Mouse (Mus musculus): ENCODE data around the gene Fanci.

The Fanci gene

DNA sequence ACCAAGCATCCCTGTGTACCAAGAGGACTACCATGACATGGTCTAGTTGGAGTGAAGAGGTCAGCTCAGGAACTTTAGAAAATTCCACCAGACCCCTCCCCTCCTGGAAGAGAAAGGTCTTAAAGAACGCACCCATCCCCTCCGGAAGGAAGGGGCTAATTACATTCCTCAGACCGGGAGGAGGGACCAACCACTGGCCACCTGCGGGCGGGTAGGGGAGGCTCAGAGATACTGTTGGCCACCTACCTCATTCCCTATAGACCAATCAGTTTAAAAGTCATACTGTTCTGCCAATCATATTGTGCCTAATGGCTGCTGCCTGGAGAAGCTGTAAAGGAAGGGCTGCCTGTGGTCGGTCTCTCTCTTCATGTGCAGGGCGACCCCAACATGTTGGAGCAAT, 3.7 kb upstream of the Fanci start:
- no peak for DNase-seq

GRCm38 (mm10) chr7:79388671-79389206, 3.0 kb upstream of the Fanci start:
- DNase-seq = peak in 1 of 2 experiments; percentile 19

DNA sequence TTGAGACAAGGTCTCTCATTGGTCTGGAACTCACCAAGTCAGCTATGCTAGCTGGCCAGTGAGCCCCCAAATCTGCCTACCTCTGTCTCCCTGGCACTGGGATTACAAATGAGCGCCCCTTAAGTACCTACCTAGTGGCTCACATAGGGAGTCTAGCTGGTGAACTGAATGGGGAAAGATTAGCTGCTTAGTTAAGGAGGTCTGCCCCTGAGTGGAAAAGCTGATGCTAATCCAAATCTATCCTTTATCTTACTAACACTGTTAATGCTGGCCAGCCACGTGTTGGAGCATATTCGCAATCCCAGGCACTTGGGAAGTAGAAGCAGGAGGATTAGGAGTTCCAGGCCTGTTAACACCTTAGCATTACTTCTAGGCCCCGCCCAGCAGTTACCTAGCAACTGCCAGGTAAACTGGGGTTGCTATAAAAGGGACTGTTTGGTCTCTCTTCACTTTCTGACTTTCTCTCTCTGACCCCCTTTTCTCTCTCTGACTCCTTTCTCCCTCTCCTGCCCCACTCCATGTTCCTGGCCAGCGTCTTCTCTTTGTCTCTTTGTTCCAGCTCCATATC, 1.5 kb upstream of the Fanci start:
- no peak for DNase-seq

- DNase-seq = no peak
These were observed 258 bp upstream of the Fanci start for GRCm38 (mm10) chr7:79391471-79391870.

DNA sequence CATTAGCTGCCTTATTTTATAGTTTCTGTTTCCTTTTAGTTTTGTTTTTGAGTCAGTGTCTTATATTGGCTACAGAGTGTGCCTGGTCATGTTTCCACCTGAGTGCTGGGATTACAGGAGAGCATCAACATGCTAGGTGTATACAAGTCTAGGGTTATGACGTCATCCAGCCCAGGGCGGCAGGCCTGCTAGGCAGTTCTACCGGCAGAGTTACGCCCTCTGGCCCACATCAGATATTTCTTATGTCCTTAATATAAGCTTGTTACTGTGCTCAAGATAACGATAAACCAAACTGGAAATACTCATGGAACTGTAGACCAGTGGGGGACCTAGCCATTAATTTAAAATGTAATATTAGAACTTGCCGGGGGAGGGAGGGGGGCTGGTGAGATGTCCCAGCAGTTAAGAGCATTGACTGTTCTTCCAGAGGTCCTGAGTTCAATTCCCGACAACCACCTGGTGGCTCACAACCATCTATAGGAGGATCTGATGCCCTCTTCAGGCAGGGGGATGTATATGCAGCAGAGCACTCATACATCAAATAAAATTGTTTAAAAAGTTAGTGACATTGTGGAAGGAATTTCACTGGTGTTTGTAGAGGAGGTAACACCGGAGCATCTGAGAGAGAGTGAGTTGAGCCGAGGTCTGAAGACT, 1.3 kb downstream of the Fanci start:
- DNase-seq = peak; percentile 14 to 19

- no peak for DNase-seq
These were observed 2.2 kb downstream of the Fanci start for GRCm38 (mm10) chr7:79393924-79394323.

- DNase-seq = no peak
These were observed 2.9 kb downstream of the Fanci start for GRCm38 (mm10) chr7:79394666-79395065.

DNA sequence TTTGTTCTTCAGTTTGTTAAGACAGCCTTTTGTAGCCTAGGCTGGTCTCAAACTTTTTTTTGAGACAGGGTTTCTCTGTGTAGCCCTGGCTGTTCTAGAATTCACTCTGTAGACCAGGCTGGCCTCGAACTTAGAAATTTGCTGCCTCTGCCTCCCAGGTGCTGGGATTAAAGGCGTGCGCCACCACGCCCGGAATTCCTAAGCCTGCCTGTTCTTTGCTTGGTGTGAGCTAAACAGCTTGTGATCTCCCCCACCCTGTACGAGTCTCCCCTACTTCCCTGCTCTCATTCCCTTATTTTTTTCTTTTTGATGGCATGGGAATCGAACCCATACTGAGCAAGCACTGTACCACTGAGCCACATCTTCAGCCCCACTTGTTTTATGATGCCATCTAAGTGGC, 3.5 kb downstream of the Fanci start:
- no peak for DNase-seq

DNA sequence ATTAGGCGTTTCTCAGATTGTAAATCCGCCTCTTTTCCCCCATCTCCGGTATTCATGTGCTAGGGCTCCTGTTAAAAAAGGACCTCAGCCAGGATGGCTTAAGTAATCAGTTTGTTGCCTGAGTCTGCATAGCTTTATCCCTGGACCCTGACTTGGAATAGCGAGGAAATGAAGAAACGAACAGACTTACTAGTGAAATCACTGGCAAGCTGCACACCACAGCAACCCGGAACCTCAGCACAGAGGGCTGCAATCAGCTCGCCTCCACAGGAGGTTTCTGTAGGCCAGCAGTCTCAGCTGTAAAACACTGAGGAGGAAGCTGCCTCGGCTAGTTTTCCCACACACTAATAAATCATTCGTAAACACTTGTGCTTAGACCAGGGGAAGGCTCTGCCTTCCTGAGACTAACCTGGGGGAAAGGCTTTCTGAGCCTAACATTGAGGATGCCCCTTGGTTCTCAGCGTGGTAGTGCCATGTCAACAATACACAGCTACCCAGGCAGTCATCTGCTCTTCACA, 5.8 kb downstream of the Fanci start:
- no peak for DNase-seq

DNA sequence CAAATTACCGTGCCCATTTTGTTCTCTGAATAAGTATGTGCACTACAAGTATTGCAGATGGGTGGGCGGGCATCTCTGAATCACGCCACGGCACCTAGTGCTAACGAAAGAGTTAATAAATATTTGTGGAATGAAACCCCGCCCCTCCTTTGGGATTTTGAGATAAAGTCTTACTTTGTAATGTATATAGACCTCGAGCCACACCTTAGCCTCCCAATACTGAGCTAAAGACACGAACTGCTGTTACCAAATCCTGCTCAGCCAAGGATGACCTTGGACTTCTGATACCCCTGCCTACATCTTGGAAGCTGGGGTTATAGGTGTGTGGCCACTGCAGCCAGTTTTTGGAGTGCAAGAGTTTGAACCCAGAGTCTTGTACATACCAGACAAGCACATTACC, 6.7 kb downstream of the Fanci start:
- DNase-seq = no peak

GRCm38 (mm10) chr7:79398971-79399370, 7.2 kb downstream of the Fanci start:
- no peak for DNase-seq

DNA sequence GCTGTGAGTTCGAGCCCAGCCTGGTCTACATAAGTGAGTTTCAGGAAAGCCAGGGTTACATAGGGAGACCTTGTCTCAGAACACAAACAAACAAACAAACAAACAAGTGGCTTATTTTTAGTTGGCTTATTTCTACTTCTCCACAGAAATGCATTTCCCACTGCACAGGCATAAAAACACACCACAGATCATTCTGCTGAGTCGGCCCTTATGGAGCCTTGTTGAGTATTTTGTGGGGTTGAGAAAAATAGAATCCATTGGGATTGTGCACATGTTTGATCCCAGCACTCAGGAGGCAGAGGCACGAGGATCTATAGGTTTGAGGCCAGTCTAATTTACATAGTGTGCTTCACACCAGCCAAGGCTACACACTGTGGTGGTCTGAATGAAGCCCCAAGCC, 8.6 kb downstream of the Fanci start:
- no peak for DNase-seq

DNA sequence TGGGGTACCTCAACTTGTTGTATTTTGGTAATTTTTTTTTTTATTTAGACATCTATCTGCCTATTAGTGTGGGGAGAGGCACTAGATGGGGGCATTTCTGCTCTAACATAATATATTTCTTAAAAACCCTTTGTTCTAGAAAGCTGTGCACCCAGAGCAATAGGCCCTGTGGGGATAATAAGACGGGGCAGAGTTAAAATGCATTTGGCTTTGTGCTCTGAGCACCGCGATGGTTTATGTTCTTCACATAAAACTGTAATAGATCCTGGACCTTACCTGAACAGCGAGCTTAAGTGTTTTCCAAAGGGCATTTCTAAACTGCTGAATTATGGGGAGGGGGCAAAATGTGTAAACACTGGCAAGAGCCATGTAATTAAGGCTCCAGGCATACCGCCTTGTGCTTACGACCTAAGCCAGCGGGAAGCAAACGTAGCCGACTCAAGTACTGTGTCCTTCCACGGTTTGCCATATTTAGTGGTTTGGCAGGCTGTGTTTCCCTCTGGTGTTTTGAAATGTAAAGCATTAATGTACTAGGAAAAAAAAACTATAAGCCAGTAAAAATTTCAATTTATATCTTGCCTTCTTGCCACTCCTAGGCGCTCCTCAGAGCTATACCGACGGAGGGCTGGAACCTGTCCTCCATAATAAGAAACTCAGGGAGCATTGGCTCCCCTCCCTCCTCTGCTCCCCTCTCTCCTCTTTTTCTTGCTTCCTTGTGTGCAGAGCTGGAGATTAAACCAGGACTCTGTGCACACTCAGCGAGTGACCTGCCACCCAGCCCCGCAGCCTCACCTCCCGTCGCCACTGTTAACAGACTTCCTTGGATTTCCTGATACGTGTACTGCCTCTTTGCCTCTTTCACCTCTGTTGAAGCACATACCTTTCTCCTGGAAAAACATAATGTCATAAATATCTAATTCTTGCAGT, 23.0 kb downstream of the Fanci start:
- DNase-seq = no peak

DNA sequence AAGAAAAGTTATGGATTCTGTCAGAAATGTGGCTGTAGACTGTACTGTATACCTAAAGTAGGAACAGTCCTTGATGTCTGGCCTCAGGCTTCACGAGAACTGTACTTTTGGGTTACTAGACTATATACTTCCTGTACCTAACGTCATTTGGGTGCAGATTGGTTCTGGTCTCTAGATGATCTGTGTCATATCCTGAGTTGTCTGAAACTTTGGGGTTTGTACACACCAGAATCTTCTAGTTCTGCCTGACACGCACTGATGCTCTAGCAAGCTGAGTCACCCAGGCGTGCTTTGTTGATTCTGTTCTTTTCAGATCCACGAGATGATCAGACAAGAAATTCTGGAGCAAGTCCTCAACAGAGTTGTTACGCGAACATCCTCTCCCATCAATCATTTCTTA, 28.2 kb downstream of the Fanci start:
- no peak for DNase-seq

DNA sequence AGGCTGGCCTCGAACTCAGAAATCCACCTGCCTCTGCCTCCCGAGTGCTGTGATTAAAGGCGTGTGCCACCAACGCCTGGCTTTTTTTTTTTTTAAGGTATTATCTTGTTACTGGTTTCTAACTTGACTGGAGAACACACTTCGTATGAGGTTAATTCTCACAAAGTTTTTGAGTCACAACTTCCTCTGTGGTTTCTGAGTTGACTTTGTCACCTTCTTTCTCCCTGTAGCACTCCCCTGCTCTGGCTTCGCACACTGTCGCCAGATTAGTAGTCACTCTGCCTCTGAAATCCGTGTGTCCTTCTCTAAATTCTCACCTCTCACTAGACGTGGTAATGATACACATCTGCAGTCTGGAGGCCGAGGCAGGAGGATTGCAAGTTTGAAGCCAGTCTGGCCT, 31.1 kb downstream of the Fanci start:
- no peak for DNase-seq

DNA sequence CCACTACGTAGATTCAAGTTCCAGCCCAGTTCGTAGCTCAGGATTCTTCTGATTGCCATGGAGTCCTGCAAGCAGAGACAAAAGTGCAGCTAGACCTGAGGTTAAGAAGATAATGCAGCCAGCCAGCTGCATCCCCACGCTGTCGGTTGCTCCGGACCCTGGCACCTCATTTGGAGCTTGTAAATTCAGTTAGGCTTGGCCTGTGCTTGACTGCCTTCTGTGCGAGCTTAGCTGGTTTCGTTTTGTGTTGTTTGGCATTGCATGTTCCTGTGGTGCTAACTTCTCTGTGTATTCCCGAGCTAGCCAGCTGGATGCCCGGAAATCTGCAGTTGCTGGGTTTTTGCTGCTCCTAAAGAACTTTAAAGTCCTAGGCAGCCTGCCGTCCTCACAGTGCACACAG, 34.1 kb downstream of the Fanci start:
- DNase-seq = no peak

- no peak for DNase-seq
These were observed 36.5 kb downstream of the Fanci start for GRCm38 (mm10) chr7:79428243-79428642.

DNA sequence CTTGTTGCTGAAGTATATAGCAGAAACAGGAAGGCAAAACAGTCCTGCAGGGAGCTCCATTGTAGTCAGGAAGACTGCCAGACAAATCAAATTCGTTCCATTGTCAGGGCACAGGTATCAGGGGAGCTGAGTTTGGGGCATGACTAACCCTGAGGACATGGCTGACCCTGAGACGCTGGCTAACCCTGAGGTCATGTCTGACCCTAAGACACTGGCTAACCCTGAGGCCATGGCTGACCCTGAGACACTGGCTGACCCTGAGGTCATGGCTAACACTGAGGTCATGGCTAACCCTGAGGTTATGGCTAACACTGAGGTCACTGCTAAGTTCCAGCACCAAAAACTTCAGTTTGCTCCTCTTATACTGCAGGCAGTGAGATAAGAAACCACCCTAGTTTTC, 48.3 kb downstream of the Fanci start:
- no peak for DNase-seq

- DNase-seq = no peak
These were observed 55.3 kb downstream of the Fanci start for GRCm38 (mm10) chr7:79447048-79447447.

DNA sequence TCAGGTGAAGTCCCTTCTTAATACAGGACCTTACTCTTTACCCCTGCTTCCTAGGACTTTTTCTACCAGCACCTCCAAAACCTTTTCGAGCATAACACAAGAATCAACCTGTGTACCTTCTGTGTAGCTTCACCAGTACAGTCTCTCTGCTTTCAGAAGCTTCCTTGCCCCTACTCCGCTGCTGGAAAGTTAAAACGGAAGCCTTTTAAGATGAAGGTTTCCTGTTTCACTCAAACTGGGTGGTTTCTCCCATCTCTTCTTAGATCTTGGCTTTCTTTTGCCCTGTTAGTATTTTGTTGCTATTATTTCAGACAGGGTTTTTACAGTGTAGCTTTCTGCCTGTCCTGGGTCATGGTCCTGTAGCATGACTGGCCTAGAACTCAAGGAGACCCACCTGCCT, 55.8 kb downstream of the Fanci start:
- DNase-seq = no peak

DNA sequence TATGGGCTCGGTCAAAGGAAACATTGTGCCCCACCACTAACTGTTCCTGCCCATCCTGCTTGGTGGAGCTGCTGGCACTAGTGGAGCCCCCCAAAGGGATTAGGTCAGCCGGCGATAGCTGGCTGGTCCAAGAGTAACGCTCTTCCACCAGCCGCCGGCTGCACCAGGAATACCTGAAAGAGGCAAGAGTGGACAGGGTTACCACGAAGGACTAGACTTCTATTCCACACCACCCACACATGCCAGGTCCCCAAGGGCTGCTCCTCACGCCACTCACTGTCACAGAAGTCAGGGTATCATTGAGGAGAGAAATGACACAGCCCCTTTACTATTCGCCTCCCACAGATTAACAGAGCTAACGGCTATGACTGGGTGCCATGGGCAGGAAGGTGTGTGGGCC, 70.0 kb downstream of the Fanci start:
- DNase-seq = no peak

DNA sequence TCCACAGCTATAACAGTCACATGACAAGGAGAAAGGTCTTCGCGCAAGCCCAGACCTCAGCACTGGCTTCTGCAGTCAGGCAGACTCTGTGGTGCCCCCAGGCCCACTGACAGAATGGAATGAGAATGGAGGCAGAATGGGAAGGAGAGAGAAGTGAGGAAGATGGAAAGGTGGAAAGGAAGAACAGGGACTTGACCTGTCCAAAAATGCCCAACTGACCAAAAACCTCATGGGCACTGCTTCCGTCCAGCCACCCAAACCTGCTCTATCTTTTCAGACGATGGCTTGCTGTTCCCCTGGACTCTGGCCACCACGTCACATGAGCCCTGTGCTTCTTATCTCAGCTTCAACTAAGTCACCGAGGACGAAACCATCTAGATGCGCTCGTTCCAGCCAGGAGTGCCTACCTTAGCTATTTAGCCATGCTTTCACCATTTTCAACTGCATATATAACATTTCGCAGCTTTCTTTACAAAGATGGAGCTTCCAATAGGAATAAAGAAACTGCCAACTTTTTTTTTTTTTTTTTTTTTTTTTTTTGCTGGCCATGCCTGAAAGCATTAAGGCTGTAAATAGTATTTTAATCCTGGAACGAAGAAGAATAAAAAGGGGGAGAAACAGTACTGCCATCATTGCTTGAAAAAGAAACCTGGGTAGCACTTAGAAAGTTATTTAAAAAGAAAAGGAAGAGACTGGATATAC, 71.8 kb downstream of the Fanci start:
- no peak for DNase-seq
